Mouse (Mus musculus): ENCODE results near the gene M1ap. TPM values are rescaled to one million over a fixed set of nuclear protein-coding genes. Genes with fewer than 3 reads are reported as not detected.

The M1ap gene
- total RNA-seq, 1 experiment, result 6.8 TPM

DNA sequence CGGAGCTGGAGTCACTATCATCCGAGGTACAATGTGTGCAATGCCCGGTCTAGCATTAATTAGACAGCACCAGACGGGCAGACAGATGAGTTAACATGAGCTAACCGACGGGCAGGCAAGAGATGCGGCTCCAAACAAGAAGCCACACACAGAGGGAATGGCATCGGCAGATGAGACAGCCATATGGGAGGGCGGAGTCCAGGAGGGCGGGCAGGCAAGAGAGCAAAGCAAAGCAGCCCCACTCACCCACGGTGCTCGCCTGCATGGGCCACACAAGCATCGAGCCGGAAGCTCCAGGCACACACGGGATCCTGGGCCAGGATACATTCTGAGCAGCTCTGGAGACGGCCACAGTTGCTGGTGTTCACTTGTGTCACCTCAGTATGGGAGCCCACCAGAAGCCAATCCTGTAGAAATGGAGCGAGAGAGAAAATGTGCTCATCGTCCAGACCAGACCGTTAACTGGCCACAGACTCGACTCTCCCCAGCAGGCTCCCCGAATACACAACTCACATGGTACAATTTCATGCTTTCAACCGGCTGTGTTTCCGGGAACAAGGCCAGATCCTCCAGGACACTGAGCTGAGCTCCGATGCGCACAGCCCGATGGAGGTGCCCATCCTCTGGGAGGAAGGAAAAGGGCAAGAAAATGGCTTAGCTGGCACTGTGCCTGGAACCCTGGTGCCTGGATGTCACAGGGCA lies 29.5 kb upstream of the M1ap start:
- TF ChIP-seq ZNF384 (IDR thresholded peaks at IDR 0.05; ENCODE audit: low read depth, low read length) (no peak), HCFC1 (IDR thresholded peaks at IDR 0.05; ENCODE audit: borderline replicate concordance, insufficient read depth, low read length) (no peak), CHD2 (IDR thresholded peaks at IDR 0.05; ENCODE audit: low read depth, low read length) (no peak), MAFK (IDR thresholded peaks at IDR 0.05; ENCODE audit: insufficient read depth, low read depth, low read length) (no peak), ZC3H11A (IDR thresholded peaks at IDR 0.05; ENCODE audit: borderline replicate concordance, low read depth, low read length) (no peak)
- in situ Hi-C loops (cut with MboI; ENCODE audit: low sequenced_read_pairs in 2 of 2, unreplicated experiment in 2 of 2), result no loop called here
- H3K4me3 ChIP-seq (ENCODE audit: insufficient read depth in 1 of 2, low read depth in 1 of 2, low read length in 2 of 2, poor library complexity in 1 of 2, severe bottlenecking in 1 of 2), result no peak overlapping the region; a peak in 1 of 4 replicates
- H3K27ac ChIP-seq (ENCODE audit: insufficient read depth, low read depth, low read length, poor library complexity, severe bottlenecking), result no peak overlapping the region
- H3K36me3 ChIP-seq (ENCODE audit: control insufficient read depth, insufficient read depth, low read length, poor library complexity, severe bottlenecking), result no peaks in the 10 kb centered on the region
- H3K4me1 ChIP-seq (ENCODE audit: control insufficient read depth in 2 of 2, insufficient read depth in 2 of 2, low read length in 2 of 2, poor library complexity in 1 of 2), result no peaks in the 10 kb centered on the region
- H3K9ac ChIP-seq (ENCODE audit: insufficient read depth, low read depth, low read length, poor library complexity, severe bottlenecking), result no peak overlapping the region
- no peaks in the 10 kb centered on the region for H3K9me3 ChIP-seq (ENCODE audit: control insufficient read depth, insufficient read depth, low read depth, low read length)
- DNase-seq (ENCODE audit: low read depth, low spot score), result no peak

DNA sequence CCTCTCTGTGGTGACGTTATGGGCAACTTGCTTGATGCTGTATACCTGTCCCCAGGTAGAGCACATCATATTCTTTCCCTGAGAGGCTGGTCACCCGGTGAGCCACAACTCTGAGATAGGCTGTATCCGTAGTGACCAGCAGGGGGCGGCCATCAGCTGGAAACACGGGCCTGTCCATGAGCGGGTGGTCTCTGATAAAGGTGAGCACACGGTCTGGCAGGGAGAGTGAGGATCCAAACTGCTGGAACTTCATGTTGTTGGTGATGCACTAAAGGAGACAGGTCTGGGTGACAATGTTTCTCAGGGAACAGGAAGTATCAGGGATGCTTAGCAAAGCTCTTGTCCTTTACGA lies 28.9 kb upstream of the M1ap start:
- TF ChIP-seq HCFC1 (IDR thresholded peaks at IDR 0.05; ENCODE audit: borderline replicate concordance, insufficient read depth, low read length) (no peak), MAFK (IDR thresholded peaks at IDR 0.05; ENCODE audit: insufficient read depth, low read depth, low read length) (no peak), ZNF384 (IDR thresholded peaks at IDR 0.05; ENCODE audit: low read depth, low read length) (no peak)
- in situ Hi-C loops (cut with MboI; ENCODE audit: low sequenced_read_pairs in 2 of 2, unreplicated experiment in 2 of 2), result no loop called here
- Histone ChIP-seq H3K4me3 (ENCODE audit: insufficient read depth in 1 of 2, low read depth in 1 of 2, low read length in 2 of 2, poor library complexity in 1 of 2, severe bottlenecking in 1 of 2) (no peak overlapping the region; a peak in 1 of 4 replicates), H3K36me3 (ENCODE audit: control insufficient read depth, insufficient read depth, low read length, poor library complexity, severe bottlenecking) (no peaks in the 10 kb centered on the region), H3K9ac (ENCODE audit: insufficient read depth, low read depth, low read length, poor library complexity, severe bottlenecking) (no peak overlapping the region), H3K27ac (ENCODE audit: insufficient read depth, low read depth, low read length, poor library complexity, severe bottlenecking) (no peak overlapping the region), H3K4me1 (ENCODE audit: control insufficient read depth in 2 of 2, insufficient read depth in 2 of 2, low read length in 2 of 2, poor library complexity in 1 of 2) (no peaks in the 10 kb centered on the region), H3K9me3 (ENCODE audit: control insufficient read depth, insufficient read depth, low read depth, low read length) (no peaks in the 10 kb centered on the region)
- DNase-seq (ENCODE audit: low read depth, low spot score), result peak; percentile 40

DNA sequence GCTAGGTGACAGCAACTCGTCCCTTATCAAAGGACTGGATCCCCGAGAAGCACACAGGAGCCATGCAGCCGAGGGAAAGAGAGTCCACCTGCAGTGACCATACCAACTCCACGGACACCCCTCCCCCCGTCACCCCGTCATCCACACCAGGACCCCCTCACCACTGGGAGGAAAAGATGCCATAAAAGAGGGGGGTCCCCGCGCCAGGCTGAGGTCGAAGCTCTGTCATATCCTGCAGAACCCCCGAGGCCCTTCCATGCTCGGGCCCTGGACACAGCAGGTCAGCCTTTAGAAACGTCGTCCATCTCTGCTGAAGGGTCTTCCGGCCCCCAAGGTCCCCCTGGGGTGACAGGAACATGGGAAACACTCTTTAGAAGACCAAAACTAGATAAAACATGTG lies 28.3 kb upstream of the M1ap start:
- Histone ChIP-seq H3K36me3 (ENCODE audit: control insufficient read depth, insufficient read depth, low read length, poor library complexity, severe bottlenecking) (no peaks in the 10 kb centered on the region), H3K4me1 (ENCODE audit: control insufficient read depth in 2 of 2, insufficient read depth in 2 of 2, low read length in 2 of 2, poor library complexity in 1 of 2) (no peaks in the 10 kb centered on the region), H3K9me3 (ENCODE audit: control insufficient read depth, insufficient read depth, low read depth, low read length) (no peaks in the 10 kb centered on the region), H3K9ac (ENCODE audit: insufficient read depth, low read depth, low read length, poor library complexity, severe bottlenecking) (no peak overlapping the region), H3K27ac (ENCODE audit: insufficient read depth, low read depth, low read length, poor library complexity, severe bottlenecking) (no peak overlapping the region), H3K4me3 (ENCODE audit: insufficient read depth in 1 of 2, low read depth in 1 of 2, low read length in 2 of 2, poor library complexity in 1 of 2, severe bottlenecking in 1 of 2) (no peak overlapping the region)
- no peak for DNase-seq (ENCODE audit: low read depth, low spot score)
- TF ChIP-seq HCFC1 (IDR thresholded peaks at IDR 0.05; ENCODE audit: borderline replicate concordance, insufficient read depth, low read length) (no peak), ZNF384 (IDR thresholded peaks at IDR 0.05; ENCODE audit: low read depth, low read length) (no peak), CHD2 (IDR thresholded peaks at IDR 0.05; ENCODE audit: low read depth, low read length) (no peak), ZC3H11A (IDR thresholded peaks at IDR 0.05; ENCODE audit: borderline replicate concordance, low read depth, low read length) (no peak), MAFK (IDR thresholded peaks at IDR 0.05; ENCODE audit: insufficient read depth, low read depth, low read length) (no peak)
- in situ Hi-C loops (cut with MboI; ENCODE audit: low sequenced_read_pairs in 2 of 2, unreplicated experiment in 2 of 2), result no loop called here

- DNase-seq (ENCODE audit: low read depth, low spot score), result no peak
- H3K4me3 ChIP-seq (ENCODE audit: insufficient read depth in 1 of 2, low read depth in 1 of 2, low read length in 2 of 2, poor library complexity in 1 of 2, severe bottlenecking in 1 of 2), result no peak overlapping the region
- H3K36me3 ChIP-seq (ENCODE audit: control insufficient read depth, insufficient read depth, low read length, poor library complexity, severe bottlenecking), result no peaks in the 10 kb centered on the region
- H3K4me1 ChIP-seq (ENCODE audit: control insufficient read depth in 2 of 2, insufficient read depth in 2 of 2, low read length in 2 of 2, poor library complexity in 1 of 2), result no peaks in the 10 kb centered on the region
- in situ Hi-C loops (cut with MboI; ENCODE audit: low sequenced_read_pairs in 2 of 2, unreplicated experiment in 2 of 2), result no loop called here
- TF ChIP-seq MAFK (IDR thresholded peaks at IDR 0.05; ENCODE audit: insufficient read depth, low read depth, low read length) (no peak), HCFC1 (IDR thresholded peaks at IDR 0.05; ENCODE audit: borderline replicate concordance, insufficient read depth, low read length) (no peak), ZNF384 (IDR thresholded peaks at IDR 0.05; ENCODE audit: low read depth, low read length) (no peak), CHD2 (IDR thresholded peaks at IDR 0.05; ENCODE audit: low read depth, low read length) (no peak), ZC3H11A (IDR thresholded peaks at IDR 0.05; ENCODE audit: borderline replicate concordance, low read depth, low read length) (no peak)
- H3K9ac ChIP-seq (ENCODE audit: insufficient read depth, low read depth, low read length, poor library complexity, severe bottlenecking), result no peak overlapping the region
- H3K27ac ChIP-seq (ENCODE audit: insufficient read depth, low read depth, low read length, poor library complexity, severe bottlenecking), result no peak overlapping the region
- no peaks in the 10 kb centered on the region for H3K9me3 ChIP-seq (ENCODE audit: control insufficient read depth, insufficient read depth, low read depth, low read length)
Measured at GRCm38 (mm10) chr6:82919520-82919919, 27.2 kb upstream of the M1ap start.

All from ES-E14 (cell line).